Mouse (Mus musculus): ENCODE data around the gene Ppme1. TPM values are rescaled to one million over a fixed set of nuclear protein-coding genes. Genes with fewer than 3 reads are reported as not detected.

The Ppme1 gene
- polyA plus RNA-seq, 1 experiment from 2014 or later: 53.3 TPM

GRCm38 (mm10) chr7:100316924-100317323 lies 55.2 kb downstream of the Ppme1 start:
- Histone ChIP-seq H3K4me1 (ENCODE audit: control insufficient read depth, insufficient read depth, low read length) (no peaks in the 10 kb centered on the region), H3K27me3 (replicated peaks; ENCODE audit: control insufficient read depth, insufficient read depth, low read length) (no peaks in the 10 kb centered on the region), H3K9ac (ENCODE audit: low read depth, low read length) (no peak overlapping the region), H3K4me3 (ENCODE audit: low read depth, low read length) (no peak overlapping the region), H3K27ac (replicated peaks; ENCODE audit: low read depth, low read length) (no peak overlapping the region), H3K9me3 (ENCODE audit: control insufficient read depth, low read length) (no peaks in the 10 kb centered on the region), H3K4me2 (ENCODE audit: low read depth, low read length) (no peak overlapping the region), H3K36me3 (ENCODE audit: control insufficient read depth, insufficient read depth, low read length) (peaks cover 58% of the 10 kb centered on the region)
- no peak for DNase-seq (ENCODE audit: low spot score)
- 86% methylated on average over 8 of the region's 8 CpGs for WGBS
- no peak for ATAC-seq (ENCODE audit: low read depth)

GRCm38 (mm10) chr7:100312716-100313115 lies 59.4 kb downstream of the Ppme1 start:
- DNase-seq (ENCODE audit: low spot score): no peak
- WGBS: 89% methylated on average over 4 of the region's 4 CpGs
- no peaks in the 10 kb centered on the region for H3K9me3 ChIP-seq (ENCODE audit: control insufficient read depth, low read length)
- H3K4me2 ChIP-seq (ENCODE audit: low read depth, low read length): no peak overlapping the region
- peaks cover 40% of the 10 kb centered on the region for H3K36me3 ChIP-seq (ENCODE audit: control insufficient read depth, insufficient read depth, low read length)
- H3K4me3 ChIP-seq (ENCODE audit: low read depth, low read length): no peak overlapping the region
- ATAC-seq (ENCODE audit: low read depth): no peak
- no peak overlapping the region for H3K27ac ChIP-seq (replicated peaks; ENCODE audit: low read depth, low read length)
- no peak overlapping the region for H3K9ac ChIP-seq (ENCODE audit: low read depth, low read length)
- H3K27me3 ChIP-seq (replicated peaks; ENCODE audit: control insufficient read depth, insufficient read depth, low read length): no peaks in the 10 kb centered on the region
- 0 out of 2 replicates have a peak, but pooled peaks cover 17% of the 10 kb centered on the region for H3K4me1 ChIP-seq (ENCODE audit: control insufficient read depth, insufficient read depth, low read length)

GRCm38 (mm10) chr7:100310290-100310689 lies 61.8 kb downstream of the Ppme1 start:
- H3K27ac ChIP-seq (replicated peaks; ENCODE audit: low read depth, low read length): peak overlapping the region; percentile 76
- no peak overlapping the region for H3K9ac ChIP-seq (ENCODE audit: low read depth, low read length)
- WGBS: 64% methylated on average over 12 of the region's 12 CpGs
- peaks cover 23% of the 10 kb centered on the region; the same call in 1 of the 2 replicates for H3K36me3 ChIP-seq (ENCODE audit: control insufficient read depth, insufficient read depth, low read length)
- no peak overlapping the region for H3K4me2 ChIP-seq (ENCODE audit: low read depth, low read length)
- no peak for DNase-seq (ENCODE audit: low spot score)
- H3K27me3 ChIP-seq (replicated peaks; ENCODE audit: control insufficient read depth, insufficient read depth, low read length): no peaks in the 10 kb centered on the region
- H3K4me1 ChIP-seq (ENCODE audit: control insufficient read depth, insufficient read depth, low read length): 0 out of 2 replicates have a peak, but pooled peaks cover 17% of the 10 kb centered on the region
- no peak overlapping the region for H3K4me3 ChIP-seq (ENCODE audit: low read depth, low read length)
- H3K9me3 ChIP-seq (ENCODE audit: control insufficient read depth, low read length): no peaks in the 10 kb centered on the region
- no peak for ATAC-seq (ENCODE audit: low read depth)

GRCm38 (mm10) chr7:100309679-100310078 lies 62.4 kb downstream of the Ppme1 start:
- Histone ChIP-seq H3K4me3 (ENCODE audit: low read depth, low read length) (no peak overlapping the region), H3K4me1 (ENCODE audit: control insufficient read depth, insufficient read depth, low read length) (0 out of 2 replicates have a peak, but pooled peaks cover 17% of the 10 kb centered on the region), H3K9ac (ENCODE audit: low read depth, low read length) (no peak overlapping the region), H3K27me3 (replicated peaks; ENCODE audit: control insufficient read depth, insufficient read depth, low read length) (no peaks in the 10 kb centered on the region), H3K9me3 (ENCODE audit: control insufficient read depth, low read length) (no peaks in the 10 kb centered on the region), H3K4me2 (ENCODE audit: low read depth, low read length) (no peak overlapping the region), H3K27ac (replicated peaks; ENCODE audit: low read depth, low read length) (peak overlapping the region; percentile 76), H3K36me3 (ENCODE audit: control insufficient read depth, insufficient read depth, low read length) (peaks cover 17% of the 10 kb centered on the region; the same call in 1 of the 2 replicates)
- ATAC-seq (ENCODE audit: low read depth) (no peak), DNase-seq (ENCODE audit: low spot score) (no peak)
- 54% methylated on average over 6 of the region's 6 CpGs for WGBS

GRCm38 (mm10) chr7:100309216-100309615 lies 62.9 kb downstream of the Ppme1 start:
- peaks cover 15% of the 10 kb centered on the region; the same call in 1 of the 2 replicates for H3K36me3 ChIP-seq (ENCODE audit: control insufficient read depth, insufficient read depth, low read length)
- DNase-seq (ENCODE audit: low spot score): peak; percentile 77
- H3K27ac ChIP-seq (replicated peaks; ENCODE audit: low read depth, low read length): peak overlapping the region; percentile 76
- H3K27me3 ChIP-seq (replicated peaks; ENCODE audit: control insufficient read depth, insufficient read depth, low read length): no peaks in the 10 kb centered on the region
- no peak overlapping the region for H3K9ac ChIP-seq (ENCODE audit: low read depth, low read length)
- 0 out of 2 replicates have a peak, but pooled peaks cover 17% of the 10 kb centered on the region for H3K4me1 ChIP-seq (ENCODE audit: control insufficient read depth, insufficient read depth, low read length)
- peak; percentile 57; the same call in 1 of the 2 replicates for ATAC-seq (ENCODE audit: low read depth)
- H3K9me3 ChIP-seq (ENCODE audit: control insufficient read depth, low read length): no peaks in the 10 kb centered on the region
- no peak overlapping the region for H3K4me3 ChIP-seq (ENCODE audit: low read depth, low read length)
- WGBS: 24% methylated on average over 1 of the region's 1 CpGs
- no peak overlapping the region for H3K4me2 ChIP-seq (ENCODE audit: low read depth, low read length)

- Histone ChIP-seq H3K4me2 (ENCODE audit: low read depth, low read length) (no peak overlapping the region), H3K9ac (ENCODE audit: low read depth, low read length) (no peak overlapping the region), H3K27ac (replicated peaks; ENCODE audit: low read depth, low read length) (no peak overlapping the region), H3K27me3 (replicated peaks; ENCODE audit: control insufficient read depth, insufficient read depth, low read length) (no peaks in the 10 kb centered on the region), H3K4me1 (ENCODE audit: control insufficient read depth, insufficient read depth, low read length) (0 out of 2 replicates have a peak, but pooled peaks cover 17% of the 10 kb centered on the region), H3K9me3 (ENCODE audit: control insufficient read depth, low read length) (no peaks in the 10 kb centered on the region), H3K4me3 (ENCODE audit: low read depth, low read length) (no peak overlapping the region), H3K36me3 (ENCODE audit: control insufficient read depth, insufficient read depth, low read length) (peaks cover 10% of the 10 kb centered on the region; the same call in 1 of the 2 replicates)
- DNase-seq (ENCODE audit: low spot score) (no peak), ATAC-seq (ENCODE audit: low read depth) (no peak)
- 50% methylated on average over 4 of the region's 6 CpGs for WGBS
Measured at GRCm38 (mm10) chr7:100307872-100308653, 64.0 kb downstream of the Ppme1 start.

- Histone ChIP-seq H3K9me3 (ENCODE audit: control insufficient read depth, low read length) (no peaks in the 10 kb centered on the region), H3K9ac (ENCODE audit: low read depth, low read length) (no peak overlapping the region), H3K4me2 (ENCODE audit: low read depth, low read length) (no peak overlapping the region), H3K4me1 (ENCODE audit: control insufficient read depth, insufficient read depth, low read length) (peaks cover 21% of the 10 kb centered on the region; the same call in 1 of the 2 replicates), H3K4me3 (ENCODE audit: low read depth, low read length) (no peak overlapping the region), H3K27me3 (replicated peaks; ENCODE audit: control insufficient read depth, insufficient read depth, low read length) (no peaks in the 10 kb centered on the region), H3K36me3 (ENCODE audit: control insufficient read depth, insufficient read depth, low read length) (0 out of 2 replicates have a peak, but pooled peaks cover 6% of the 10 kb centered on the region), H3K27ac (replicated peaks; ENCODE audit: low read depth, low read length) (no peak overlapping the region)
- ATAC-seq (ENCODE audit: low read depth): no peak
- WGBS: 89% methylated on average over 9 of the region's 9 CpGs
- no peak for DNase-seq (ENCODE audit: low spot score)
Measured at GRCm38 (mm10) chr7:100305894-100306293, 66.2 kb downstream of the Ppme1 start.

- DNase-seq (ENCODE audit: low spot score) (peak; percentile 88), ATAC-seq (ENCODE audit: low read depth) (peak; percentile 86)
- H3K27me3 ChIP-seq (replicated peaks; ENCODE audit: control insufficient read depth, insufficient read depth, low read length): no peaks in the 10 kb centered on the region
- peaks cover 19% of the 10 kb centered on the region; the same call in 1 of the 2 replicates for H3K36me3 ChIP-seq (ENCODE audit: control insufficient read depth, insufficient read depth, low read length)
- H3K9me3 ChIP-seq (ENCODE audit: control insufficient read depth, low read length): no peaks in the 10 kb centered on the region
- peak overlapping the region; percentile 87 for H3K27ac ChIP-seq (replicated peaks; ENCODE audit: low read depth, low read length)
- H3K9ac ChIP-seq (ENCODE audit: low read depth, low read length): no peak overlapping the region
- H3K4me1 ChIP-seq (ENCODE audit: control insufficient read depth, insufficient read depth, low read length): peaks cover 4% of the 10 kb centered on the region; the same call in 1 of the 2 replicates
- no peak overlapping the region for H3K4me3 ChIP-seq (ENCODE audit: low read depth, low read length)
- WGBS: 49% methylated on average over 4 of the region's 4 CpGs
- no peak overlapping the region for H3K4me2 ChIP-seq (ENCODE audit: low read depth, low read length)
Measured at GRCm38 (mm10) chr7:100302316-100302715, 69.8 kb downstream of the Ppme1 start.

Measured in embryonic facial prominence, embryonic 14.5 days (tissue).